Mouse (Mus musculus) embryonic facial prominence, embryonic 14.5 days (tissue): ENCODE results near the gene Grin3b. TPM values are rescaled to one million over a fixed set of nuclear protein-coding genes. Genes with fewer than 3 reads are reported as not detected.

Experiments used
- ATAC-seq: fragments of 200-750 bp; cut with Nextera tagmentation; 2 replicates; pipeline ENCODE4 v1.8.0; 2017; ENCODE audit warnings: low read depth, moderate number of reproducible peaks, moderate TSS enrichment
- DNase-seq: peaks from one replicate; pipeline ENCODE4 v3.0.0-alpha.2; 2015; ENCODE audit warnings: low spot score
- H3K27ac ChIP-seq: fragments of 300-500 bp; sonication (generic); replicated peaks from 2 replicates; pipeline ENCODE4 v1.5.1; 2014; ENCODE audit warnings: low read depth, mild to moderate bottlenecking, low read length, moderate library complexity
- H3K27me3 ChIP-seq: fragments of 300-500 bp; sonication (generic); replicated peaks from 2 replicates; pipeline ENCODE4 v1.6.1; 2014; ENCODE audit warnings: low read length; ENCODE audit not compliant: control insufficient read depth, insufficient read depth
- H3K36me3 ChIP-seq: fragments of 300-500 bp; sonication (generic); 2 replicates; pipeline ENCODE4 v1.6.1; 2014; ENCODE audit warnings: low read length, mixed read lengths; ENCODE audit not compliant: control insufficient read depth, insufficient read depth
- H3K4me1 ChIP-seq: fragments of 300-500 bp; sonication (generic); 2 replicates; pipeline ENCODE4 v1.6.1; 2014; ENCODE audit warnings: antibody characterized with exemption, low read length; ENCODE audit not compliant: control insufficient read depth, insufficient read depth
- H3K4me2 ChIP-seq: fragments of 300-500 bp; sonication (generic); 2 replicates; pipeline ENCODE4 v1.6.1; 2014; ENCODE audit warnings: low read depth, mild to moderate bottlenecking, low read length, moderate library complexity, mixed read lengths
- H3K4me3 ChIP-seq: fragments of 300-500 bp; sonication (generic); 2 replicates; pipeline ENCODE4 v1.5.1; 2014; ENCODE audit warnings: low read depth, mild to moderate bottlenecking, low read length
- H3K9ac ChIP-seq: fragments of 300-500 bp; sonication (generic); 2 replicates; pipeline ENCODE4 v1.6.1; 2014; ENCODE audit warnings: low read depth, mild to moderate bottlenecking, low read length, moderate library complexity, mixed read lengths
- H3K9me3 ChIP-seq: fragments of 300-500 bp; sonication (generic); 2 replicates; pipeline ENCODE4 v1.6.1; 2016; ENCODE audit warnings: low read length; ENCODE audit not compliant: control insufficient read depth
- WGBS: fragments of 180-500 bp; shearing (Covaris S2); extraction: QIAGEN DNeasy Blood & Tissue Kit; methylation state at CpG from one replicate; pipeline ENCODE4 v1.1.7; 2014; 5-methylcytosine and 5-hydroxymethylcytosine counted together
- polyA plus RNA-seq: library from polyadenylated mRNA; unstranded; fragments of >200 nt; fragmentation: Nextera tagmentation; extraction: Ambion mirVana; gene quantifications from 2 replicates; pipeline ENCODE4 v1.2.1, GENCODE M21; 2014

Grin3b gene
- polyA plus RNA-seq, 1 experiment from 2014 or later, result 0.56 TPM

DNA sequence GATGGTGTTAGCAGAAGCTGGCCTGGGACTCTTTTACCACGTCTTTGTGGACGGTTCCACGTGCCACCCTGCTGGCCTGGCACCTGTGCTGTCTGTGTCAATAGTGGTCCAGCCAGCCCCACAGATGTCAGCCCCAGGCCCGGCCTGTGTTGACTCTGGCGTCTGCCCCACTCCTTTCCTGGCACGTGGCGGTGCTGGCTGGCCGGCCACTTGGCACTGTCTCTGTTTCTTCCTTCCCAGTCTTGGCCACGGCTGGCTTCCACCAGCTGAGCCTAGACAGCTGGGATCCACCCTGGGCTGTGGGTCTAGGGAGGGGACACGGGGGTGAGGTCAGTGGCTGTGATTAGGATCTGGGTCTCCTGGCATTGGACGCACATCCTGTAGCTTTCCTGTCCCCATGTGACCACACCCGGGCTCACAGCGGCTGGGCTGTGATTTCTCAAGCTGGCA is 36.2 kb upstream of the Grin3b start:
- Histone ChIP-seq H3K36me3 (peaks cover 59% of the 10 kb centered on the region), H3K4me2 (no peak overlapping the region), H3K9ac (0 out of 2 replicates have a peak overlapping the region, but pooled peaks have one; percentile 14), H3K4me1 (peaks cover 20% of the 10 kb centered on the region), H3K9me3 (no peaks in the 10 kb centered on the region), H3K27ac (peak overlapping the region; percentile 58; the same call in 1 of the 2 replicates), H3K4me3 (no peak overlapping the region), H3K27me3 (no peaks in the 10 kb centered on the region)
- DNase-seq (peak; percentile 72), ATAC-seq (peak; percentile 65)
- WGBS, result 64% methylated on average over 12 of the region's 13 CpGs

DNA sequence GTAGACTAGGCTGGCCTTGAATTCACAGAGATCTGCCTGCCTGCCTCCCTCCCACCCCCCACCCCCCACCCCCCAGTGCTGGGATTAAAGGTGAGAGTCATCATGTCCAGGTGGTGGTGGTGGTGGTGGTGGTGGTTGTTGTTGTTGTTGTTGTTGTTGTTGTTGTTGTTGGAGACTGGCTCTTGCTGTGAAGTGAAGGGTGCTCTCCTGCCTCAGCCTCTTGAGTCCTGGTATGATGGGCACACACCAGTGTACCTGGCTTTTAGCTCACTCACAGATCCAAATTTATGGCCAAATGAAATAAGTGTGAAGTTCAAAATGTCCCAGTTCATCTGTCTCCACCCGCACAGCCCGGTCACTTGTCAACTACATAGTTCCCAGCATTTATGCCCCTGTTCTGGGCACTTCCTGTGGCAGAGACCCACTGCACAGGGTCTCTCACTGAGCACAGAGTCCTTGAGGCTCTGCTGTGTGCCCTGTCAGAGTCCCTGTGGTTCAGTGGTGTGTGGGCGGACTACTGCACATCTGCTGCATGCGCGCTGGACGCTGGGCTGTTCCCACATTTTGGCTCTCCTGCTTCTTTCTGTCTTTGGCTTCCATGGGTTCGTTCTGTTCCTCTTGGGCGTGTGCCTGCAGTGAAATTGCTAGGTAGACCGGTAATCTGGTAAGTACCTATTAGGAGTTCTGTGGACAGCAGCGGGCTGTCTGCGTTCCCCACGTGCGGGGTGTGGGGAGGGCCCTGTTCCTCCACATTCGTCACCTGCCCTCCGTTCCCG is 35.5 kb upstream of the Grin3b start:
- DNase-seq (no peak), ATAC-seq (no peak)
- no peak overlapping the region for H3K4me3 ChIP-seq
- no peaks in the 10 kb centered on the region for H3K9me3 ChIP-seq
- H3K27me3 ChIP-seq, result no peaks in the 10 kb centered on the region
- 0 out of 2 replicates have a peak overlapping the region, but pooled peaks have one; percentile 58 for H3K27ac ChIP-seq
- no peak overlapping the region for H3K9ac ChIP-seq
- 83% methylated on average over 16 of the region's 16 CpGs for WGBS
- peaks cover 59% of the 10 kb centered on the region for H3K36me3 ChIP-seq
- H3K4me2 ChIP-seq, result no peak overlapping the region
- peaks cover 19% of the 10 kb centered on the region for H3K4me1 ChIP-seq

DNA sequence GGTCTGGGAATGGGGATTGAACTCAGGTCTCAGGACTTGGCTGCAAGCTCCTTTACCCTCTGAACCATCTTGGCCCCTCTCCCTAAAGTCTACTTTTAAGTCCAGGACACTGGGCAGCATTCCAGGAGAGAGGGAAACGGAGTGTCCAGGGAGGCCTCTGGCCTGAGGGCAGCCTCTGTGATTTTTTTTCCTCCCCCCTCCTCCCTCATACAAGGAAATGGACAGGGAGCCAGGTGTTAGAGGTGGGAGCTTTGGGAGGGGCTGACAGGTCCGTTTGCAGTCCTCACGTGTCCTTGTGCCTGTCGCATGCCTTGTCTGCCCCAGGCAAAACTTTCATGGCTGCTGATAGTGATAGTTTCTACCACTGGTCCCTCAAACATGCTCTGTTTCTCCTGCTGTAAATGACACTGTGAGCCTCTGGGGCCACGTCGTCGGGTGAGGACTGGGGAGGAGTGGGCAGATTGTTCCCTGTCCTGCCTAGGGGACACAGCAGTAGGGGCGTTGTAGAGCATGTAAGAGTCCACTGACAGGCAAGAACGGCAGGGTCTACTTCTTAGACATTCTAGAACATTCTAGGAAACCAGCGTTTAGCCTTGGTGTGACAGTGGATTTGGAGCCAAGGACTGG is 34.1 kb upstream of the Grin3b start:
- Histone ChIP-seq H3K36me3 (peaks cover 54% of the 10 kb centered on the region), H3K27me3 (no peaks in the 10 kb centered on the region), H3K9me3 (no peaks in the 10 kb centered on the region), H3K9ac (peak overlapping the region; percentile 16; the same call in 1 of the 2 replicates), H3K4me3 (no peak overlapping the region), H3K4me1 (peaks cover 19% of the 10 kb centered on the region), H3K4me2 (no peak overlapping the region), H3K27ac (peak overlapping the region; percentile 29)
- DNase-seq, result no peak
- no peak for ATAC-seq
- 61% methylated on average over 10 of the region's 10 CpGs for WGBS

DNA sequence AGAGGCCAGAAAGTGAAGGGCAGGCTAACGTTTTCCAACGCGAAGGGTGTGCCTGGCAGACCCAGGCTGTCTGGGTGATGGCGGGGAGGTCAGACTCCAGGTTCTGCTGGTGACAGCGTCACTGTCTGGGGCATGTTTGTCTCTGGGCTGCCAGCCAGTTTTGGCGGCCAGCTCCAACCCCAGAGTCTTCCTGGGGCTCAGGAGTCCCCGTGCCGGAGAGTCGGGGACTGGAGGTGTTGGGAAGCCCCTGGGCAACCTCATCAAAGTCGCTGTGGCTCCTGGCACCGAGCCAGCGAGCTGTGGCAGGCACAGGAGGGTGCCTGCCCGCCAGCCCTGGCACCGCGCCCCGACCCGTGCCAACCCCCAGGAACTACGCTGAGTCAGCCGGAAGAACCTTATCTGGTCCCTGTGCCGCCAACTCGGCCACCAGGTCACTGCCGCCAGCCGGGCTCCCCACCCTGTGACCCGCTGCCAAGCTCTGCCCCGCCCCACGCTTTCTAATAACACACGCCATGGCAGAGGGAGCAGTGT is 33.5 kb upstream of the Grin3b start:
- Histone ChIP-seq H3K36me3 (peaks cover 51% of the 10 kb centered on the region), H3K27ac (peak overlapping the region; percentile 29), H3K4me2 (no peak overlapping the region), H3K9ac (peak overlapping the region; percentile 16; the same call in 1 of the 2 replicates), H3K27me3 (no peaks in the 10 kb centered on the region), H3K9me3 (no peaks in the 10 kb centered on the region), H3K4me3 (no peak overlapping the region), H3K4me1 (peaks cover 19% of the 10 kb centered on the region)
- DNase-seq (no peak), ATAC-seq (peak; percentile 2; the same call in 1 of the 2 replicates)
- 59% methylated on average over 18 of the region's 27 CpGs for WGBS

DNA sequence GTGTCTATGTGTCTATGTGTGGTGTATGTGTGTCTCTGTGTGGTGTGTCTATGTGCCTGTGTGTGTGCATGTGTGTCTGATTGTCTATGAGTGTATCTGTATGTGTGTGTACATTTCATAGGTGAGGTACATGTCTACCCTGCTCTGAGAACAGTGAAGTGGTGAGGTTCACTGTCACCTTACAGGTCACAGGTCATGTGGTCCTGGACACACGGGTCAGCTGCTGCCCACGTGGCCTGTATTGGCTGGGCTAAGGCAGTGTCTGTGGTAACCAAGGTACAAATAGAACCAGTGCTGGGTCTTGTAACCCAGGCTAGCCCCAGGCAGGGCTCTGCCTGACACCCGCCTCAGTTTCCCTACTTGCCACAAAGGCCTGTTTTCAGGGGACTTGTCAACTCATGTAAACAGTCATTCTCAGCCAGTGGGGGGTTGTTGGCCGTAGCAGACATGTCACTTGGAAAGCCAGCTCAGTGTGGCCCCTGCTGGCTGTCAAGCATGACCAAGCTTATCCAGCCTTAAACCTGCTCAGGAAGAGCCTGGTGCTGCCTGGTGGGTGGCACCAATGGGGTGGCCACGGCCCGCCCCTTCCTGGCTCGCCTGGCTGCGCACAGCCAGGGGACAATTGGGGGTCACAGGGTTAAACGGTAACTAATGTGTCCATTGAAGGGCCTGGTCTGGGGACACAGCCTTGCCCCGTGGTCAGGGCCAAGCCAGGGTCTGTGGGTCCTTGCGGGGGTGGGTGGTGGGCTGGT is 32.6 kb upstream of the Grin3b start:
- Histone ChIP-seq H3K4me1 (peaks cover 11% of the 10 kb centered on the region), H3K27me3 (no peaks in the 10 kb centered on the region), H3K27ac (no peak overlapping the region), H3K36me3 (peaks cover 41% of the 10 kb centered on the region), H3K9me3 (no peaks in the 10 kb centered on the region), H3K4me3 (no peak overlapping the region), H3K4me2 (no peak overlapping the region), H3K9ac (no peak overlapping the region)
- ATAC-seq, result no peak
- WGBS, result 60% methylated on average over 11 of the region's 11 CpGs
- DNase-seq, result no peak

DNA sequence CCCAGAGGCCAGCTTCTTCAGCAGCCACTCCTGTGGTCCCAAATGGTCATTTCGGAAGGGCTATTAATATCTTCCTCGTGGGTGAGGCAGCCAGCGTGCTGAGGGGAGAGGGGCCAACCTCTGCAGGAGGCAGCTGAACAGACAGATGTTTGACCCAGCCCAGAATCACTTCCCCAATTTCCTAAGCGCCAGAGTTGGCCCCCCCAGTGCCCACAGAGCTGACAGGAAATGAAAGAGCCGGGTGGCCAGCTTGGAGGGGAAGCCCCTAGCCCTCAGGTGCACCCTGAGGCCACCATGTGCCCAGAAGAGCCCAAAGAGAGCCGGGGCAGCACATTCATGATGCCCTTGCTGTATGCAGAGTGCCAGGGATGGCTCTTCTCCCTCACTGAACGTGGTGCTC is 29.8 kb upstream of the Grin3b start:
- Histone ChIP-seq H3K4me1 (peaks cover 15% of the 10 kb centered on the region), H3K4me3 (no peak overlapping the region), H3K36me3 (peaks cover 27% of the 10 kb centered on the region), H3K27ac (no peak overlapping the region), H3K9me3 (no peaks in the 10 kb centered on the region), H3K27me3 (no peaks in the 10 kb centered on the region), H3K4me2 (no peak overlapping the region), H3K9ac (no peak overlapping the region)
- 47% methylated on average over 7 of the region's 7 CpGs for WGBS
- ATAC-seq (no peak), DNase-seq (no peak)

DNA sequence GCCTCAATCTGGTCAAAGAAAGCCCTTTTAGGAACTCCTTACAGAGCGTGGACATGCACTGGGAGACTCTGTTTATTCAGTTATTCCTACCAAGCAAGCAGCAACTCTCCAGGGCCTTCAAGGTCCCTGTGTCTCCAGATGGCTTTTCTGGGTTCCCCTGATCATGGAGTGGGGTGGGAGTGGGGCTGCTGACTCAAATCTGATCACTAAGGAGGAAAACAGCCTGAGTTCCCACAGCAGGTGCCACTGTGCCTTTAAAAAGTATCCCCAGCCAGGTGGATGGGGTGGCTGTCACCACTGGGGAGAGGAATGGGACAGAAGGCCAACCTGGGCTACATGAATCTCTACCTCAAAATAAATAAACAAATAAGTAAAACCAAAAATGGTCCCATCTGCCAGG is 27.5 kb upstream of the Grin3b start:
- no peak for ATAC-seq
- Histone ChIP-seq H3K9me3 (no peaks in the 10 kb centered on the region), H3K27ac (no peak overlapping the region), H3K9ac (no peak overlapping the region), H3K27me3 (no peaks in the 10 kb centered on the region), H3K4me3 (no peak overlapping the region), H3K36me3 (peaks cover 22% of the 10 kb centered on the region), H3K4me2 (no peak overlapping the region), H3K4me1 (peaks cover 14% of the 10 kb centered on the region)
- WGBS, result 86% methylated on average over 1 of the region's 1 CpGs
- DNase-seq, result no peak

DNA sequence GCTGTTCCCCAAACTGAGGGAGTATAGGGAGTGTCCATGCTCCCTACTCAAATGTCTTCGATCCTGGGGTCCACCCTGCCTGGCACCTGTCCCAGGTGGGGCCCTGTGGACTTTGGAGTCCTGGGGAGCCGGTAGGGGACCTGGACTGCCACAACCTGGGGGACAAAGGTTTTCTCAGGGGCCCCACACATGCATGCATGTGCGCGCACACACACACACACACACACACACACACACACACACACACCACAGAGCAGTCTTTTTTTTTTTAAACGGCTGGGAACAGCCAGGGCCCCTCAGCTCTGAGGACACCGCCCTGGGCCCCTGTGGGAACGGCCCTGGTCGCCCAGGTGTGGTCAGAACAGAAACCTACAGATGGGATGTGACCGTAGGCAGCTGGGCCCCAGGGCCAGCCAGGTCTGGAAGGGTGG is 27.0 kb upstream of the Grin3b start:
- Histone ChIP-seq H3K9ac (no peak overlapping the region), H3K36me3 (peaks cover 22% of the 10 kb centered on the region), H3K4me3 (no peak overlapping the region), H3K27me3 (no peaks in the 10 kb centered on the region), H3K4me2 (no peak overlapping the region), H3K4me1 (peaks cover 14% of the 10 kb centered on the region), H3K9me3 (no peaks in the 10 kb centered on the region), H3K27ac (no peak overlapping the region)
- no peak for ATAC-seq
- no peak for DNase-seq
- WGBS, result 71% methylated on average over 8 of the region's 9 CpGs
